Mouse (Mus musculus) embryonic facial prominence, embryonic 15.5 days (tissue): ENCODE results near the gene Ttc38. TPM values are rescaled to one million over a fixed set of nuclear protein-coding genes. Genes with fewer than 3 reads are reported as not detected.
"Not testable (repeated sequence)": the region's sequence is repeated elsewhere in the genome, so short reads cannot be mapped to it uniquely, and the experiment has no call there.

Experiments used
- ATAC-seq: fragments of 200-750 bp; cut with Nextera tagmentation; 2 replicates; pipeline ENCODE4 v1.8.0; 2017; ENCODE audit warnings: low read depth, moderate TSS enrichment; ENCODE audit not compliant: insufficient number of reproducible peaks, low FRiP score, low TSS enrichment
- H3K27ac ChIP-seq: fragments of 300-500 bp; sonication (generic); replicated peaks from 2 replicates; pipeline ENCODE4 v1.5.1; 2015; ENCODE audit warnings: mild to moderate bottlenecking, inconsistent platforms
- H3K27me3 ChIP-seq: fragments of 300-500 bp; sonication (generic); 2 replicates; pipeline ENCODE4 v1.6.1; 2015; ENCODE audit warnings: inconsistent platforms
- H3K36me3 ChIP-seq: fragments of 300-500 bp; sonication (generic); 2 replicates; pipeline ENCODE4 v1.6.1; 2015; ENCODE audit warnings: mild to moderate bottlenecking, inconsistent platforms
- H3K4me1 ChIP-seq: fragments of 300-500 bp; sonication (generic); 2 replicates; pipeline ENCODE4 v1.6.1; 2015; ENCODE audit warnings: inconsistent platforms
- H3K4me2 ChIP-seq: fragments of 300-500 bp; sonication (generic); replicated peaks from 2 replicates; pipeline ENCODE4 v1.6.1; 2015; ENCODE audit warnings: mild to moderate bottlenecking, inconsistent platforms
- H3K4me3 ChIP-seq: fragments of 300-500 bp; sonication (generic); replicated peaks from 2 replicates; pipeline ENCODE4 v1.5.1; 2015; ENCODE audit warnings: mild to moderate bottlenecking, inconsistent platforms
- H3K9ac ChIP-seq: fragments of 300-500 bp; sonication (generic); 2 replicates; pipeline ENCODE4 v1.6.1; 2015; ENCODE audit warnings: inconsistent platforms
- H3K9me3 ChIP-seq: fragments of 300-500 bp; sonication (generic); replicated peaks from 2 replicates; pipeline ENCODE4 v1.6.1; 2016; ENCODE audit warnings: inconsistent platforms
- WGBS: fragments of 180-500 bp; shearing (Covaris S2); methylation state at CpG from one replicate; pipeline ENCODE4 v1.1.7; 2015; 5-methylcytosine and 5-hydroxymethylcytosine counted together
- polyA plus RNA-seq: library from polyadenylated mRNA; unstranded; fragments of >200 nt; fragmentation: Nextera tagmentation; extraction: Ambion mirVana; gene quantifications from 2 replicates; pipeline ENCODE4 v1.2.1, GENCODE M21; 2015

Gene Ttc38
- polyA plus RNA-seq, 1 experiment from 2014 or later, result 8.8 TPM

GRCm38 (mm10) chr15:85859490-85860031 is 27.5 kb downstream of the Ttc38 start, which contains the start of gene Gtse1:
Gene Gtse1, plus strand, starts transcription at chr15:85859745.
- WGBS, result under 1% methylated on average over 42 of the region's 42 CpGs
- peak within 1 kb of the TSS; percentile 81 for H3K4me3 ChIP-seq
- H3K4me1 ChIP-seq, result peaks cover 21% of the 10 kb centered on the region
- ATAC-seq, result peak; percentile 96
- H3K27me3 ChIP-seq, result no peaks in the 10 kb centered on the region
- H3K27ac ChIP-seq, result peak within 1 kb of the TSS; percentile 80
- H3K36me3 ChIP-seq, result peaks cover 29% of the 10 kb centered on the region
- no peaks in the 10 kb centered on the region for H3K9me3 ChIP-seq
- peak within 1 kb of the TSS; percentile 66 for H3K4me2 ChIP-seq
- peak within 1 kb of the TSS; percentile 72 for H3K9ac ChIP-seq

GRCm38 (mm10) chr15:85865913-85866312 is 33.8 kb downstream of the Ttc38 start:
- H3K4me2 ChIP-seq, ATAC-seq, H3K9ac ChIP-seq, H3K4me3 ChIP-seq, H3K27ac ChIP-seq, H3K27me3 ChIP-seq, H3K9me3 ChIP-seq, H3K4me1 ChIP-seq: not testable (repeated sequence)
- 92% methylated on average over 7 of the region's 7 CpGs for WGBS
- H3K36me3 ChIP-seq, result peaks cover 69% of the 10 kb centered on the region

DNA sequence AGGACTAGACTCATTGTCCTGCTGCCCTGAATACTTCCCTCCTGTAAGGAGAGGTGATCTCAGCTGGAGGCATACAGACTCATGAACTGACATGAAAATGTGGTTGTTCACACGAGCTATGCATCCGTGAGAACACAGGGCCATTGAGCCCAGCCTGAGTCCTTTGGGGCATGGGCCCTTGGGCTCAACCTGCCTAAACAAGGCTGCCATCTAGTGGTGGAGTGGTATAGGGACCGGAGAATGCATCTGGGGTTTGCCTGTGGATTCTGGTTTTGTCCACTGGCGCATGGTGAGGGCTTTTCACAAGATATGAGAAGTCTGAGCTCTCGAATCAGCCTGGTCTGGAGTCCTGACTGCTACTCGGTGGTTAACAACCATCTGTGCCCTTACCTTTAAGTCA is 35.6 kb downstream of the Ttc38 start:
- Histone ChIP-seq H3K9me3 (no peaks in the 10 kb centered on the region), H3K27ac (no peak overlapping the region), H3K9ac (no peak overlapping the region), H3K4me1 (no peaks in the 10 kb centered on the region), H3K4me3 (no peak overlapping the region), H3K36me3 (peaks cover 75% of the 10 kb centered on the region), H3K4me2 (no peak overlapping the region), H3K27me3 (no peaks in the 10 kb centered on the region)
- 57% methylated on average over 6 of the region's 6 CpGs for WGBS
- ATAC-seq, result no peak

GRCm38 (mm10) chr15:85877336-85877735 is 45.2 kb downstream of the Ttc38 start:
- no peak overlapping the region for H3K4me3 ChIP-seq
- H3K4me1 ChIP-seq, result peaks cover 13% of the 10 kb centered on the region; the same call in 1 of the 2 replicates
- 89% methylated on average over 7 of the region's 7 CpGs for WGBS
- no peaks in the 10 kb centered on the region for H3K9me3 ChIP-seq
- H3K4me2 ChIP-seq, result no peak overlapping the region
- no peaks in the 10 kb centered on the region for H3K27me3 ChIP-seq
- H3K36me3 ChIP-seq, result peaks cover 38% of the 10 kb centered on the region
- no peak overlapping the region for H3K9ac ChIP-seq
- no peak for ATAC-seq
- no peak overlapping the region for H3K27ac ChIP-seq

GRCm38 (mm10) chr15:85878848-85879497 is 46.9 kb downstream of the Ttc38 start, which contains the start of gene Trmu:
Gene Trmu, plus strand, starts transcription at chr15:85879312.
- H3K36me3 ChIP-seq, result peaks cover 44% of the 10 kb centered on the region
- no peaks in the 10 kb centered on the region for H3K27me3 ChIP-seq
- H3K4me1 ChIP-seq, result peaks cover 13% of the 10 kb centered on the region; the same call in 1 of the 2 replicates
- 1% methylated on average over 50 of the region's 50 CpGs for WGBS
- H3K9ac ChIP-seq, result peak within 1 kb of the TSS; percentile 76
- ATAC-seq, result peak; percentile 94
- peak within 1 kb of the TSS; percentile 84 for H3K27ac ChIP-seq
- no peaks in the 10 kb centered on the region for H3K9me3 ChIP-seq
- peak within 1 kb of the TSS; percentile 88 for H3K4me2 ChIP-seq
- H3K4me3 ChIP-seq, result peak within 1 kb of the TSS; percentile 79

DNA sequence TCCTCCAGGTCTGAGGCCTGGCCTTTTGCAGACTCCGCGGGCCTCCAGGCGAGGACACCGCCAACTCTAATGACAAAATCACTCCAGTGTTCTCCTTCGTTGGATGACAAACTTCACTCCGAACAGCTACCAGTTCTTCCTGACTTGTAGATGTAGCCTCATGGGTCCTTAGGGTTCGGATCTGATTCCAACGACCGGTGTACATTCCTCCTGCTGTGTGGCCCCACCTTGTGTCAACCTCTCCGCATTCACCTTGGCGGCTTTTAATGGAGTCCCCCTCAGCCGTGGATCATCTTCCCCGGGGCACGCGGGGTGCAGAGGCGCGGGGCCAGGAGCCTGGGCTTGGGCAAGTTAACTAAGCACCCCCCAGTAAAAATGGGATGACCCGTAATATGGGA is 47.4 kb downstream of the Ttc38 start:
- Histone ChIP-seq H3K9ac (peak overlapping the region; percentile 76), H3K9me3 (no peaks in the 10 kb centered on the region), H3K4me2 (peak overlapping the region; percentile 88), H3K36me3 (peaks cover 46% of the 10 kb centered on the region), H3K27me3 (no peaks in the 10 kb centered on the region), H3K27ac (peak overlapping the region; percentile 84), H3K4me1 (peaks cover 13% of the 10 kb centered on the region; the same call in 1 of the 2 replicates), H3K4me3 (peak overlapping the region; percentile 79)
- WGBS, result 1% methylated on average over 18 of the region's 18 CpGs
- ATAC-seq, result peak; percentile 7; the same call in 1 of the 2 replicates

DNA sequence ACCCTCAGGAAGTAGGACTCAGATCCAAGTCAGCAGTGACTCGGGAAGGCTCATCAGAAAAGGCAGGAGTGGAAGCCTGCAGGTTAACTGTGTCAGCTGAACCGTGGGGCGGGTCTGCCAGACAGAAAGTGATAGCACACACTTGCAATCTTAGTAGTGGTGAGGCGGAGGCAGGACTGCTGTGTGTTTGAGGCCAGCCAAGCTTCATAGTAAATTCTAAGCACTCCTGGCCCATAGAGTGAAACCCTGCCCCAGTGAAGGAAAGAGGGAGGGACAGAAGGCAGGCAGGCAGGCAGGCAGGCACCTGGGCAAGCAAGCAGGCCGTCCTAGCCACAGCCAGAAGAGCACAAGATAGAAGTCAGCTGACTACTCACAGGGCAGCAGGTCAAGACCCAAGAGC is 53.5 kb downstream of the Ttc38 start:
- H3K27ac ChIP-seq, result no peak overlapping the region
- no peaks in the 10 kb centered on the region for H3K9me3 ChIP-seq
- H3K27me3 ChIP-seq, result no peaks in the 10 kb centered on the region
- 81% methylated on average over 5 of the region's 5 CpGs for WGBS
- no peak for ATAC-seq
- 0 out of 2 replicates have a peak, but pooled peaks cover under 1% of the 10 kb centered on the region for H3K4me1 ChIP-seq
- H3K36me3 ChIP-seq, result peaks cover 65% of the 10 kb centered on the region
- H3K4me3 ChIP-seq, result no peak overlapping the region
- H3K9ac ChIP-seq, result no peak overlapping the region
- H3K4me2 ChIP-seq, result no peak overlapping the region

GRCm38 (mm10) chr15:85889235-85889634 is 57.1 kb downstream of the Ttc38 start:
- Histone ChIP-seq H3K4me1 (no peaks in the 10 kb centered on the region), H3K9me3 (no peaks in the 10 kb centered on the region), H3K27me3 (no peaks in the 10 kb centered on the region), H3K36me3 (peaks cover 79% of the 10 kb centered on the region), H3K27ac (no peak overlapping the region), H3K4me2 (no peak overlapping the region), H3K9ac (no peak overlapping the region), H3K4me3 (no peak overlapping the region)
- ATAC-seq, result no peak
- WGBS, result 91% methylated on average over 4 of the region's 4 CpGs

GRCm38 (mm10) chr15:85891971-85892370 is 59.9 kb downstream of the Ttc38 start:
- Histone ChIP-seq H3K27ac (no peak overlapping the region), H3K4me2 (no peak overlapping the region), H3K4me3 (no peak overlapping the region), H3K27me3 (no peaks in the 10 kb centered on the region), H3K9me3 (no peaks in the 10 kb centered on the region), H3K4me1 (no peaks in the 10 kb centered on the region), H3K36me3 (peaks cover 81% of the 10 kb centered on the region), H3K9ac (no peak overlapping the region)
- no peak for ATAC-seq
- 88% methylated on average over 10 of the region's 10 CpGs for WGBS

GRCm38 (mm10) chr15:85892498-85893118 is 60.5 kb downstream of the Ttc38 start:
- no peak for ATAC-seq
- 80% methylated on average over 13 of the region's 13 CpGs for WGBS
- H3K4me1 ChIP-seq, result no peaks in the 10 kb centered on the region
- no peaks in the 10 kb centered on the region for H3K9me3 ChIP-seq
- H3K27ac ChIP-seq, result no peak overlapping the region
- peaks cover 87% of the 10 kb centered on the region for H3K36me3 ChIP-seq
- no peak overlapping the region for H3K9ac ChIP-seq
- no peak overlapping the region for H3K4me3 ChIP-seq
- H3K4me2 ChIP-seq, result no peak overlapping the region
- H3K27me3 ChIP-seq, result no peaks in the 10 kb centered on the region

- Histone ChIP-seq H3K27ac (no peak overlapping the region), H3K36me3 (peaks cover 93% of the 10 kb centered on the region), H3K9me3 (no peaks in the 10 kb centered on the region), H3K27me3 (no peaks in the 10 kb centered on the region), H3K4me1 (no peaks in the 10 kb centered on the region), H3K9ac (no peak overlapping the region), H3K4me3 (no peak overlapping the region), H3K4me2 (no peak overlapping the region)
- no peak for ATAC-seq
- 89% methylated on average over 7 of the region's 7 CpGs for WGBS
Measured at GRCm38 (mm10) chr15:85893871-85894270, 61.8 kb downstream of the Ttc38 start.
